Mouse (Mus musculus) forebrain, embryonic 12.5 days (tissue): ENCODE results near the gene Rps29. TPM values are rescaled to one million over a fixed set of nuclear protein-coding genes. Genes with fewer than 3 reads are reported as not detected.

Experiments used
- microRNA-seq: library from miRNA; unstranded; fragments of <30 nt; microRNA quantifications from one replicate; pipeline ENCODE4, GENCODE M21; 2017
- polyA plus RNA-seq: library from polyadenylated mRNA; unstranded; fragments of >200 nt; fragmentation: Nextera tagmentation; extraction: Ambion mirVana; gene quantifications from 2 replicates; pipeline ENCODE4 v1.2.1, GENCODE M21; 2016

The Rps29 gene
- polyA plus RNA-seq, 1 experiment from 2014 or later: 1,514 TPM

Small RNA genes within 50 kb of the gene (microRNA-seq; reads per million reads assigned to microRNA genes)
- gene Gm47287 (not detected), gene Gm47295 (1.7 reads per million)

Other genes starting within 250 kb of the Rps29 start
- 29.7 and 32.0 TPM in 2 replicates for gene Lrr1, start 9.6 kb upstream of the Rps29 start, polyA plus RNA-seq
- gene Rpl36al, start 24.9 kb upstream of the Rps29 start, polyA plus RNA-seq: 480 and 487 TPM in 2 replicates
- 45.6 and 46.6 TPM in 2 replicates for gene Mgat2, start 25.0 kb upstream of the Rps29 start, polyA plus RNA-seq
- gene Gm49383, start 37.9 kb upstream of the Rps29 start, polyA plus RNA-seq: 38.6 and 41.0 TPM in 2 replicates
- gene Dnaaf2, start 39.2 kb upstream of the Rps29 start, polyA plus RNA-seq: 15.0 and 17.4 TPM in 2 replicates
- gene Gm49384, start 45.1 kb upstream of the Rps29 start, polyA plus RNA-seq: 31.2 and 37.9 TPM in 2 replicates
- 26.3 and 27.1 TPM in 2 replicates for gene Pole2, start 69.0 kb upstream of the Rps29 start, polyA plus RNA-seq
- 3.5 and 5.5 TPM in 2 replicates for gene Klhdc1, start 82.0 kb upstream of the Rps29 start, polyA plus RNA-seq
- 243 and 245 TPM in 2 replicates for gene Klhdc2, start 137.5 kb upstream of the Rps29 start, polyA plus RNA-seq
- gene Nemf, start 198.0 kb upstream of the Rps29 start, polyA plus RNA-seq: 93.3 and 98.4 TPM in 2 replicates
- gene Arf6, start 213.0 kb upstream of the Rps29 start, polyA plus RNA-seq: 46.8 and 54.6 TPM in 2 replicates
- gene Gm9887, start 213.3 kb upstream of the Rps29 start, polyA plus RNA-seq: 2.1 and 2.3 TPM in 2 replicates